Mouse (Mus musculus) limb, embryonic 13.5 days (tissue): ENCODE results near the gene Klk1. TPM values are rescaled to one million over a fixed set of nuclear protein-coding genes. Genes with fewer than 3 reads are reported as not detected.

ENCODE experiments used
- polyA plus RNA-seq: library from polyadenylated mRNA; unstranded; fragments of >200 nt; fragmentation: Nextera tagmentation; extraction: Ambion mirVana; gene quantifications from 2 replicates; pipeline ENCODE4 v1.2.1, GENCODE M21; 2015

Klk1 gene
- polyA plus RNA-seq, 1 experiment from 2014 or later, result not detected

Other genes starting within 250 kb of the Klk1 start
- gene Klk1b9, start 249.3 kb upstream of the Klk1 start, polyA plus RNA-seq, result not detected in 2 replicates
- not detected in 2 replicates for gene Klk1b11, start 229.5 kb upstream of the Klk1 start, polyA plus RNA-seq
- gene Klk1b26, start 213.2 kb upstream of the Klk1 start, polyA plus RNA-seq, result not detected in 2 replicates
- gene Klk1b27, start 173.1 kb upstream of the Klk1 start, polyA plus RNA-seq, result not detected in 2 replicates
- gene Klk1b21, start 123.0 kb upstream of the Klk1 start, polyA plus RNA-seq, result not detected in 2 replicates
- not detected in 2 replicates for gene Klk1b22, start 112.7 kb upstream of the Klk1 start, polyA plus RNA-seq
- not detected in 2 replicates for gene Klk1b16, start 88.6 kb upstream of the Klk1 start, polyA plus RNA-seq
- gene Klk1b24, start 37.1 kb upstream of the Klk1 start, polyA plus RNA-seq, result not detected in 2 replicates
- gene Klk1b3, start 27.2 kb upstream of the Klk1 start, polyA plus RNA-seq, result not detected in 2 replicates
- not detected in 2 replicates for gene Klk1b4, start 17.9 kb upstream of the Klk1 start, polyA plus RNA-seq
- not detected in 2 replicates for gene Klk1b5, start 9.4 kb upstream of the Klk1 start, polyA plus RNA-seq
- 0.17 TPM in 1 of 2 replicates, not detected in the other for gene Gm36864, start 10.8 kb downstream of the Klk1 start, polyA plus RNA-seq
- 0.78 and 0.94 TPM in 2 replicates for gene 1700028J19Rik, start 21.3 kb downstream of the Klk1 start, polyA plus RNA-seq
- gene 2410002F23Rik, start 21.4 kb downstream of the Klk1 start, polyA plus RNA-seq, result 222 and 224 TPM in 2 replicates
- gene Acp4, start 32.0 kb downstream of the Klk1 start, polyA plus RNA-seq, result 0.14 TPM in 1 of 2 replicates, not detected in the other
- gene Gm15517, start 36.1 kb downstream of the Klk1 start, polyA plus RNA-seq, result 1.2 TPM in 1 of 2 replicates, not detected in the other
- gene Clec11a, start 81.5 kb downstream of the Klk1 start, polyA plus RNA-seq, result 5.6 and 6.3 TPM in 2 replicates
- gene Shank1, start 84.9 kb downstream of the Klk1 start, polyA plus RNA-seq, result 3.1 and 3.3 TPM in 2 replicates
- gene Syt3, start 158.7 kb downstream of the Klk1 start, polyA plus RNA-seq, result 3.5 and 4.0 TPM in 2 replicates
- 1.1 TPM in 2 replicates for gene 1700008O03Rik, start 160.5 kb downstream of the Klk1 start, polyA plus RNA-seq
- 1.00 and 1.2 TPM in 2 replicates for gene Lrrc4b, start 203.7 kb downstream of the Klk1 start, polyA plus RNA-seq
- gene Aspdh, start 240.0 kb downstream of the Klk1 start, polyA plus RNA-seq, result 0.36 TPM in 1 of 2 replicates, not detected in the other
- gene Josd2, start 242.6 kb downstream of the Klk1 start, polyA plus RNA-seq, result 87.7 and 91.3 TPM in 2 replicates